Mouse (Mus musculus) retina, adult 2 months (tissue): Measurements from ENCODE around the gene Ntn5.

ENCODE experiments used
- DNase-seq: peaks from one replicate; pipeline ENCODE4 v3.0.0-alpha.2; 2012; ENCODE audit warnings: low read depth, low spot score

Gene Ntn5

DNA sequence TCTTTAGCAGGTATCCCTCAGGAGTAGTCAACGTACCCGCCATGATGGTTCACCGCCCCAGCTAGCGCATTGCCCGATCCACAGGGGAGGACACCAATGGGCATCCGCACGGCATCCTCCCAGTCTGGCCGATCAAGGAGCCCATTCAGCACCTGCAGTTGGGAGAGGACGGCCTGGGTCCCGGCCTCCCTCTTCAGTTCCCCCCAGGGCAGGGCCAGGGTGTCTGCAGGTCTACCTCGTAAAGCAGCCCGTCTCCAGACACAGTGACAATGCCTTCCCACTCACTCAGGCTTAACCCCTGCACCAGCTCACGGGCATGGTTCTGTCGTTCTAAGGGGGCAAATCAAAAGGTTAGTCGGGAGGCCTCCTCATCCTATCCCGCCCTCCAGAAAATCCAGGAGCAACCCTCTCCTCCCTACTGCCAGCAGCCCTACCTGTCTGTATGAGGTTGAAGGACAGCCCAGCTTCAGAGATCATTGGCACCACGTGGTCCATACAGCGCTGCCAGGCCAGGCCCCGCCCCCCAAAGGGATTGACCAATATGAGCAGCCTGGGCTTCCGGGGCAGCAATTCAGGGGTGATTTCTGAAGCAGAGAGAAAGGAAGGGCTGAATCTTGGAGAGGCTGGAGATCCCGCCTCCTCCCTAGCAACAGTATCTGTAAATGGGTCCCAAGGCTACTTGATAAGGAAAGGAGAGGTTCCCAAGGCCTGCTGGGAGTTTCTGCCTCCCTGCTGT, 28.4 kb downstream of the Ntn5 start:
- DNase-seq: no peak

GRCm38 (mm10) chr7:45713396-45713795, 29.6 kb downstream of the Ntn5 start:
- DNase-seq: no peak

GRCm38 (mm10) chr7:45713881-45714520, 30.2 kb downstream of the Ntn5 start:
- no peak for DNase-seq

GRCm38 (mm10) chr7:45714630-45715089, 30.8 kb downstream of the Ntn5 start:
- DNase-seq: no peak

DNA sequence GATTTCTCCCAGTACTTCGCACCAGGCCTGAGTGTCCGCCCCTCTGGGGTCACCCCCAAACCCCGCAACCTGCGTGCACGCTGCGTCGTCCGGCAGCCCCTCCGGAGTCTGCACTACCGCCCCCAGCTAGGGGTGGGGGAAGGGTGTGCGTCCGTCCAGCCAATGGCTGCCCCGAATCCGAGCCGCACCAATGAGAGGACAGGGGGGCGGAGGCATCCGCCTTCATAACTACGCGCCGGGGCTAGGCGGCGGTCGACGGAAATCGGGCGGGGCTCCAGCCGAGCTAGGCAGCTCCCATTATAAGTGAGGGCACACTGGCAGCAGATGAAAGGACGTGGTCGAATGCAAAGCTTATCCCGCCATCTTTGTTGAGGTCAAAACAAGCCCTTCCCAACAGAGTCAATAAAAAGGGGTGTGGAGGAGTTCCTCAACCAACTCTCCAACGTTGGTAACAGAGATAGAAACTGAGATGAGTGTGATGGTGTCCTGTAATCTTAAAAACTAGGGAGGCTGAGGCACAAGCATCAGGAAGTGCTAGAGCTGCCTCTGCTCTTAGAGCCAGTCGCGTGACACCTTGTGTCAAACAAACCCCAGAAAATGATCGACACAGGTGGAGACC, 31.4 kb downstream of the Ntn5 start, which contains the start of gene Rpl18:
Gene Rpl18, plus strand, starts transcription at position 368 of the 619 bp plus-strand sequence.
- DNase-seq: peak; percentile 86

DNA sequence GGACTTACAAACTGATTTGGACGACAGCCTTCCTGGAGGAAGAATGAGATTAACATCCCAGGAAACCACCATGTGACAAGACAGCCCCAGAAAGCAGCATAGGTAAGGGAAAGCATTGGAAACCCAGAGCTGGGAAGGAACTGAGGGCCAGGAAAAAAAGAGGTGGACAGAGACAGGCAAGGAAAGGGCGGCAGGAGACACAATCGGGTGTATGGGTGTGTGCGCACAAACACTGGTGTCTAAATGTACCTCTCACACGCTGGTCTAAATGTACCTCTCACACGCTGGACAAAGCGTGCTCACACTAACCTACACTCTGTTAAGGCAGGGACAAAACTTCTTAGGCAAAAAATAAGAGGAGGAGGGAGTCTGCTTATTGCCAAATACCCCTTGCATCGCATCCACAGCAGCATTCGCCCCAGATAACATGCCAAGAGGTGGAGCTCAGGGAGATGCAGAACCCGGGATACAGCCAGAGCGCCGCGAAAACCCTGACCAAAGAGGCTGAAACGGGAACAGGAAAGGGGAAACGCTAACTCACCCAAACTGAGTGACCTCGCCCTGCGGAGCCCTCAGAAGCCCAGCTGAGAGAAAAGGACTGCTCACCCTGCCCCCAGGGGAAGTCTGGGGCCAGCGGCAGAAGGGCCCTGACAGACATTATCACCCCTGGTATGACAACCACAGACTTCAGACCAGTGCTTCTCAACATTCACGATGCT, 32.1 kb downstream of the Ntn5 start:
- no peak for DNase-seq

- DNase-seq: no peak
Observed at GRCm38 (mm10) chr7:45716460-45716857, 32.6 kb downstream of the Ntn5 start.

DNA sequence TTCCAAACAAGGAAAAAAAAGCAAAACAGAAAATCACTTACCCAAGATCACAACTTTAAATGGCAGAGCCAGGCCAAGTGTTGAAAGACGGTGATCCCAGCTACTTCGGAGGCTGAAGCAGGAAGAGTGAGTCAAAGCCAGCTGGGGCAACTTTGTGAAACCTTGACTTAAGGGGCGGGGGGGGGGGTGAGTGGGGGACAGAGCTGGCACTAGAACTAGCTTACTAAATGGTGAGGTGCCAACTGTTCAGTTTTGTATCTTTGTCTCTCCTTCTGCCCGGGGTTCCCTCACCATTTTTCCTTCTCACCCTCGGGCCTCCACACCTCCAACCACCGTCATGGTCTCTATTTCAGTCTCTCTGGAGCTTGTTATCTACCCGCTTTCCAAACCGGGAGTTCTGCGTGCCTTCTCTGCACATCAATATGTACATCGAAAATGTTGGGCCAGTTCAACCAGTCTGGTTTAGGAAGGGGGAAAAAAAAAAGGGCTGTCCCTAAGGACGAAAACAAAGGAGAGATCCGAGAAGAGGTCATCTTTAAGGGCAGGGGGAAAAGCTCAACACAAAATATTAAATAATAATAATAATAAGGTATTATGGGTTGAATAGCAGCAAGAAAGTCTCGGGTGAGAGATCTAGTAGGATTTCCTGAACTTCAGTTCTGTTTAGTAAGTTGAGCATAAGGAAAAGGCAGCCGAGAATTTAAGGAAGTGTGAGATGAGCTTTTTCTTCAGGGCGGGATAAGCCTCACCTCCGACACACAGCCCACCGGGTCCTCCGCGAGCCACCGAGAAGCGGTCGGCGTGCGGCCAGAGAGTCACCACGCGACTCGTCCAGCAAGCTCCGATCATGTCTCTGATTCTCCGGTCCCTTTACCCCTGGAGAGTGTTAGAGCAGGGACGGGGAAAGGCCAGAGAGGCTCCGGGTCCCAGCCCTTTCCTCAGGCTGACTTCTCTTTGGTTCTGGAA, 33.4 kb downstream of the Ntn5 start:
- DNase-seq: no peak

DNA sequence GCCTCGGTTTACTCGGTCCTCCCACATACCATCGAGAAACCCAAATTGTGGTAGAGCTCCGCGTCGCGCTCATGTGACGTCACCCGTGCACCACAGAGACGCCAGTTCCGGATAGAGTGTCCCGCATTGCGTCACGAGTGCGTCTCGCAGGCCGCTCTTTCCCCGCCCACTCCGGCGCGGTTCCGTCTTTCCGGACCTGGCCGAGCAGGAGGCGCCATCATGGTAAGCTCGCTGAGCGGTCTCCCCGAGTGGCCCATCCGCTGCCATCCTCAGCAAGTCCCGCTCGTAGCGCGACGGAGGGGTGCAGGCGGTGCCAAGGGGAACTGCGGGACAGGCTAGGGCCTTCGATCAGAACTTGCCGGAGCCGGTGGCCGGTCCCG, 34.1 kb downstream of the Ntn5 start, which contains the start of gene Sphk2:
Gene Sphk2, minus strand, starts transcription at position 85 of the 380 bp plus-strand sequence.
- peak; percentile 97 for DNase-seq

- no peak for DNase-seq
Observed at GRCm38 (mm10) chr7:45718331-45718730, 34.5 kb downstream of the Ntn5 start.

GRCm38 (mm10) chr7:45719180-45719579, 35.4 kb downstream of the Ntn5 start:
- DNase-seq: no peak

DNA sequence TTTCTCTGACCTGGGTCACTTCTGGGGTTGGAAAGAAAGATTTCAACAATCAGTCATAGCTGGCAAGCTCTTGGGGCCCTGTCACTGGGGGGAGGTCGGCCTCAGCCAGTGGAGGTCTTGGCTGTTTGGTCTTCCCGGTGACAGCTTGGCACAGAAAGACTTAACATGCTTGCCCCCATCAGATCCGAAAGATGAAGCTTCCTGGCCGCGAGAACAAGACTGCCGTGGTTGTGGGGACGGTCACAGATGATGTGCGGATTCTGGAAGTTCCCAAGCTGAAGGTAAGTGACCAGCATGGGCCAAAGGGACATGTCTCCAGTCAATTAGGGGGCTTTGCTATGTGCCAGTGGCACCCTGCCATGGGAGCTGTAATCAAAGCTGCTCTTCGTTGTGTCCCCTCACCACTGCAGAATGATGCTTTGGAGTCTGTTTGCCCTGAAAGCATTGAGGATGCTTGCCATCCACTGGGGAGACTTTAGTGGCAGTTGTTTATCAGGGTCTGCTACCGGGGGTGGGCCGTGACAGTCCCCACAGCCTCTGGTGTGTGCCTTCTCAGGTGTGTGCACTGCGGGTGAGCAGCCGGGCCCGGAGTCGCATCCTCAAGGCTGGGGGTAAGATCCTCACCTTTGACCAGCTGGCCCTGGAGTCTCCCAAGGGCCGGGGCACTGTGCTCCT, 36.1 kb downstream of the Ntn5 start:
- DNase-seq: no peak

- DNase-seq: no peak
Observed at GRCm38 (mm10) chr7:45720413-45721233, 36.8 kb downstream of the Ntn5 start, which contains the start of gene Fam83e. TSS of gene Fam83e (plus strand) at chr7:45721212.

GRCm38 (mm10) chr7:45721234-45721571, 37.4 kb downstream of the Ntn5 start:
- no peak for DNase-seq

DNA sequence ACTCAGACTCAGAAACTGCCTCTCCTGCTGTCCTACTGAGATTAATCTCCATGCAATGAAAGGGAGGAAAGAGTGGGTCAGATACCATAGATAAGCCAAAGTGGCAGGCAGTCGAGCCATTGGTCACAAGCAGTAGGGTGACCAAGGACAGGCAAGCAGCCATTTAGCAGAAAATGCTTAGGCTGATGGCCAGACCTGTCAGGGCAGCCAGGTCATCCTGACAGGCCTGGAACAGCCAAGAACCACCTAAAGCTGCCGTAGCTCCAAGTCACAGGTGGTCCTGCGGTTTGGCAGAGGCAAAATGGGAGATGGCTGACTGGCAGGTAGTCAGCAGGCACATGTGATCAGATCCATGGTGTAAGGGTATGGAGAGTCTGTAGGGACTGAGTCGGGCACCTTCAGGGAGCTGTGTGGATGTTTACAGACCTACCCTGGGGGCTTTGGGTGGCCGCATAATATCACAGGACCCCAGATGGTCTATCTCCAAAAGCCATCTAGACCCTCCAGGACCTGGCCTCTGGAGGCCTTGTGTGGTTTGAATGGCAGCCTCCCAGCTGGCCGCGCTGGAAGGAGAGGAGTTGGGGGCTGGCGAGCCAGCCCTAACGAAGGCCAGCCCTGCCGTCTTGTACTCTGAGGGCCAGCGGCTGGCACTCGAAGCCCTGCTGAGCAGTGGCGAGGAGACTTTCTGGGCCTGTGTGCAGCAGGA, 38.0 kb downstream of the Ntn5 start:
- no peak for DNase-seq

DNA sequence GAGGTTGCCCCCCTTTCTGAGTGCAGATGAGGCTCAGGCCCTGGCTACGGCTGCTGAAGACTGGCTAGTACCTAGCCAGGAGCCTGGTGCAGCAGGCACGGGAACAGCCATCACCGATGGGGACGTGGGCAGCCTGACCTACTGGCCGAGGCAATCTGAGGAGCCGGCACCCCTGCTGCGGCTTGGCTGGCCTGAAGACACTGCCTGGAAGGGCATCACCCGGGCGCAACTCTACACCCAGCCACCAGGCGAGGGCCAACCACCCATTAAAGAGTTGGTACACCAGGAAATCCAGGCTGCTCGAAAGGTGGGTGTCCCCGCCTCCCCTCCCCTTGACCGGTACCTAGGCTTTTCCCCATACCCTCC, 38.5 kb downstream of the Ntn5 start:
- no peak for DNase-seq

- DNase-seq: no peak
Observed at GRCm38 (mm10) chr7:45723301-45723700, 39.5 kb downstream of the Ntn5 start.

DNA sequence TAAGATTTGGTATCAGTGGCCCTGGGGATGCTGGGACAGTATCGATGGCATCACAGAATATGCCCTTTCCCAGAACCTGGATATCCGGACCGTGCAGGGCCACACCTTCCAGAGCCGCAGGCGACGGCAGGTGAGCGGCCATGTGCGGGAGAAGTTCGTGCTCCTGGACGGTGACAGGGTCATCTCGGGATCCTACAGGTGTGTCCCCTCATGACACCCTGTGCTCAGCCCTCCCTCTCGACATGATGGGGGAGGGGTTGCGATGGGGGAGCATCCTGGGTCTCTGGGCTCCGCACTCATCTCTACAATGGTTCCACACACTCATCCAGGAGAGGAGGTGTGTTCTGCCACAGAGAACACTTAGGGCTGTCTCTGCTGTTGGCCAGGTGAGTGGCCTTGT, 40.0 kb downstream of the Ntn5 start:
- no peak for DNase-seq

DNA sequence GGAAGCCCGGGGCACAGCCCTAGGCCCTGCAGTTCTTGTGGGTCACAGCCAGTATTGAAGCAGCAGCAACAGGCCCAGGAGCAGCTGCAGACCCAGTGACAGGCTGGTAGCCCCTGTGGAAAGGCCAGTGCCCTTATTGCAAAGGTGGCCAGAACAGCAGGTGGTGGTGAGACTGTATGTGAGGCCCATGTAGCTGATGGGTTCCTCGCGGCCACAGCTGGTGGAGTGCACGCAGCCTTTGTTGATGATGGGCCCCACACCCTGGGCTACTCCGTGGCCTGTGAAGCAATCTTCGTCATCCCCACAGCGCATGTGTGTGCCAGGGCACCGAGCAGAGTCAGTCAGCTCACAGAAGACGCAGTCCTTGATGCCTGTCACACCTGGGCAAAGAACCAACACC, 41.3 kb downstream of the Ntn5 start:
- no peak for DNase-seq
